Mouse (Mus musculus): ENCODE measurements around the gene Elmo3.

Elmo3 gene

DNA sequence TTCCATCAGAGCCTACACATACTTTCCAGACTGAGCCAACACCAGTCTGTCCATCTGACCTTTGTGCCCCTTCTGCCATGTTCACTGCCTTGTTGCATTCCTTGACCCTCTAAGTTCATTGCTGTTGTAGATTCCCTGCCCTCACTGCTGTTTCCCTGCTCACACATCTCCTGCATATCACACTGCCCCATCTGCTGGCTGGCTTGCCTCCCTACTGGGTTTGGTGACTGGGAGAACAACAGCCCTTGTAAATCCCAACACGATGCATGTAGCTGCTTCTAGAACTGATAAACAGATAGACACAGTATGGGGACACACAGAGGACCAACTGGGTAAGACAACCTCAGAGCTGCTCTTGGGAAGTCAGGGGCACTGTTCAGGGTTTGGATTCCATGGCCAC, 6.3 kb downstream of the Elmo3 start:
- Histone ChIP-seq H3K4me3 (replicated peaks; ENCODE audit: low read length) (no peak overlapping the region), H3K36me3 (ENCODE audit: insufficient read depth, low read length) (peaks cover 95% of the 10 kb centered on the region), H3K9me3 (ENCODE audit: low read length) (no peaks in the 10 kb centered on the region), H3K27me3 (ENCODE audit: insufficient read depth, low read length) (no peaks in the 10 kb centered on the region), H3K4me1 (replicated peaks; ENCODE audit: low read depth, low read length) (peaks cover 7% of the 10 kb centered on the region)
- TF ChIP-seq POU5F1 (IDR thresholded peaks at IDR 0.05; ENCODE audit: borderline replicate concordance, low read length) (no peak), NANOG (IDR thresholded peaks at IDR 0.05; ENCODE audit: borderline replicate concordance, low read length) (no peak), CTCF (conservative IDR thresholded peaks at IDR 0.05; ENCODE audit: low read length) (no peak)

DNA sequence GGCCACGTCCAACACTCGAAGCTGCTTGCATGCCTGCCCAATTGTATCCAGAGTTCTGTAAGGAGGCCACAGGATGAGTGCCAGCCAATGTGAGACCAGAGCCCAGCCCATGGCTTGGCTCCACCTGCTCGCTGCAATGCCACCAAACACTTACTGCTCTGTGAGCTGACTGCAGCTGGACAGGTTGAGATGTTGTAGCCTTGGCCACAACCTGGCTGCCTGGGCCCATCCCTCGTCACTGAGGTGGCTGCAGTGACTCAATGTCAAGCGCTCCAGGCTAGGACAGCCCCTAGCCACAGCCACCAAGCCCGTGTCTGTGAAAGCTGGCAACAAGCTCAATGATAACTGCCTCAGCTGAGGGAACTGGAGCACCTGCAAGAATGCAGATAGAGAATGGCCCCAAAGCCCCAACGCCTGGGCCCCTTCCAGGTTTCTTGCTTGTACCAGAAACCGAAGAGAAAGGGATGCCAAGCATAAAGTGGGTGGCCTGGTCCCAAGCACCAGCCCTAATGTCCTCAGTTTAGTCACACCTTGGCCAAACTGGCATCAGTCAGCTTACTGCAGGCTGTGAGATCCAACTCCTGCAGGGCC, 7.6 kb downstream of the Elmo3 start:
- no peak overlapping the region for H3K4me3 ChIP-seq (replicated peaks; ENCODE audit: low read length)
- H3K36me3 ChIP-seq (ENCODE audit: insufficient read depth, low read length): peaks cover 93% of the 10 kb centered on the region
- no peaks in the 10 kb centered on the region for H3K9me3 ChIP-seq (ENCODE audit: low read length)
- no peaks in the 10 kb centered on the region for H3K27me3 ChIP-seq (ENCODE audit: insufficient read depth, low read length)
- TF ChIP-seq POU5F1 (IDR thresholded peaks at IDR 0.05; ENCODE audit: borderline replicate concordance, low read length): no peak
- no peak for TF ChIP-seq CTCF (conservative IDR thresholded peaks at IDR 0.05; ENCODE audit: low read length)
- no peak for TF ChIP-seq NANOG (IDR thresholded peaks at IDR 0.05; ENCODE audit: borderline replicate concordance, low read length)
- H3K4me1 ChIP-seq (replicated peaks; ENCODE audit: low read depth, low read length): 0 out of 2 replicates have a peak, but pooled peaks cover 5% of the 10 kb centered on the region

DNA sequence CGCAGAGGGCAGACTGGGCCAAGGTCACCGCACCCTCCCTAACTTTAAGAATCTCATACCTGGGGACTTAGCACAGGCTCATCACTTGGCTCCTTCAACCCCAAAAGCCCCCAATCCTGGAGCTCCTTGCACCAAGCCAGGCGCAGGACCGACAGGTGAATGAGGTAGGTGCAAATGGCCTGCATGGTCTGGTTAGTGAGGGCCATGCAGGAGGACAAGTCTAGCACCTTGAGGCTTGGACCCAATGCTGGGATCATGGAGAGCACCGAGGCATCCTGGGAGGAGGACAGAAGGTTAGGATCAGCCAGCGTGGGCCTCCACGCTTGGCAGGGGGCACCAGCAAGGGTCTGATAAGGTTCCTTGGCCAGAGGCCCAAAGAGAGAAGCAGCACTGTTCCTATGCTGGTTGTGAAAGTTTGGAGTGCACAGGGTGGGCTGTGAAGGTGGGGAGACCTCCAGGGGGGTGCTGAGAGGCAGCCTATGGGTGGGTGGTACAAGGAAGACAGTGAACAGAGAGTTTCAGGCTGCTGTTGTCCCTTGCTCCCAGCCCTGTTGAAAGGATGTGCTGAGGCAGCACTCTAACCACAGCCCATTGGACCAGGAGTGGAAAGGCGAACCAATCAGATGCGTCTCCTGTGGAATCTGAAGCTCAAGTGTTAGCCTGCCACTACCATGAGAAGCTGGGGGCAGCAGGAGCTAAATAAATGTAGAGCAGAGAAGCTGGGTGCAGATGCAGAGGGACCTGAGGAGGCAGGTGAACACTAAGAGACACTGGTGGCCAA, 8.4 kb downstream of the Elmo3 start:
- Histone ChIP-seq H3K4me3 (replicated peaks; ENCODE audit: low read length) (no peak overlapping the region), H3K36me3 (ENCODE audit: insufficient read depth, low read length) (peaks cover 91% of the 10 kb centered on the region), H3K9me3 (ENCODE audit: low read length) (no peaks in the 10 kb centered on the region), H3K27me3 (ENCODE audit: insufficient read depth, low read length) (no peaks in the 10 kb centered on the region), H3K4me1 (replicated peaks; ENCODE audit: low read depth, low read length) (0 out of 2 replicates have a peak, but pooled peaks cover 3% of the 10 kb centered on the region)
- no peak for TF ChIP-seq CTCF (conservative IDR thresholded peaks at IDR 0.05; ENCODE audit: low read length)
- TF ChIP-seq NANOG (IDR thresholded peaks at IDR 0.05; ENCODE audit: borderline replicate concordance, low read length): no peak
- no peak for TF ChIP-seq POU5F1 (IDR thresholded peaks at IDR 0.05; ENCODE audit: borderline replicate concordance, low read length)

DNA sequence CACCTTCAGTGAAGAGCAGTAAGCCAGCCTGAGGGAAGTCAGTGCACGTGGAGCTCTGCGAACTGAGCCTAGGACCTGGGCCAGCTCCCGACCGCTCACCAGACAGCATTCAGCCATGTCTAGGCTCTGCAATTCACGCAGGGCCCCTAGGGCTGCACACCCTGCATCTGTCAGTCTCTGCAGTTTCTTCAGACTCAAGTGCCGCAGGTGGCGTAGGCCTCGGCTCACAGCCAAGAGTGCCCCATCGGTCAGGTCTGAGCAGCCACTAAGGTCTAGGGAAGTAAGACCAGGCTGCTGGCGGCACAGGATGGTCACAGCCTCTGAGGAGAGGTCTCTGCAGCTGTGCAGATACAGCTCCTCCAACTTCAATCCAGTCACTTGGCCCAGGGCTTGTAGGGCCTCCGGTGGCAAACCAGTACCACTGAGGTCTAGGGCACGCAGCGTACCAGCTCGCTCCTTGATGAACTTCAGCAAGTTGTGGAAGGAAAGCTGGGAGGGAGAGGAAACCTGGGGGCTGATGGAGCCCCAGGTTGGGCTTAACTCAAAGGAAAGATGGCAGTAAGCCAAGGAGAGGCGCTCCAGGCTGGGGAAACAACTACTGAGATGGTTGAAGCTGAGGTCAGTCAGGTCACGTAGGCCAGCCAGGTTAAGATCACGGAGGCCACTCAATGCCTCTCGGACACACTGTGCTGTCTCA, 9.8 kb downstream of the Elmo3 start:
- no peaks in the 10 kb centered on the region for H3K9me3 ChIP-seq (ENCODE audit: low read length)
- H3K4me3 ChIP-seq (replicated peaks; ENCODE audit: low read length): no peak overlapping the region
- no peaks in the 10 kb centered on the region for H3K27me3 ChIP-seq (ENCODE audit: insufficient read depth, low read length)
- TF ChIP-seq NANOG (IDR thresholded peaks at IDR 0.05; ENCODE audit: borderline replicate concordance, low read length) (no peak), CTCF (conservative IDR thresholded peaks at IDR 0.05; ENCODE audit: low read length) (no peak)
- no peaks in the 10 kb centered on the region for H3K4me1 ChIP-seq (replicated peaks; ENCODE audit: low read depth, low read length)
- peaks cover 92% of the 10 kb centered on the region for H3K36me3 ChIP-seq (ENCODE audit: insufficient read depth, low read length)

DNA sequence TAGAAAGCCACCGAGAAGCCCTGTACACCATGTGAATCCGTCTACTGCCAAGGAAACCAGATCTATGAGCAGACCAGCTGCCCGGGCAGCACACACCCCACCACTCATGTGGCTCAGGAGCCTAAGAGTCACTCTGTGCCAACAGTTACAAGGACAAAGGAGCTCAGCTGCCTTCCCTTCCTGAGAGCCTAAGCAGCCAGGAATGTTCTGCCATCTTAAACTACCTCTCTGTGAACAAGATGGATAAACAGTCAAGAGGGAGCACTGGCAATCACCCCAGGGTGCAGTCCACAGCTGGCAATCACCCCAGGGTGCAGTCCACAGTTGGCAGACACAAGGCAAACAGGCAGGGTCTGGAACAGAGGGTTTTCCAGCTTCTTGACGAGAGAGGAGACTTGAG, 12.5 kb downstream of the Elmo3 start:
- no peak for TF ChIP-seq CTCF (conservative IDR thresholded peaks at IDR 0.05; ENCODE audit: low read length)
- no peak for TF ChIP-seq NANOG (IDR thresholded peaks at IDR 0.05; ENCODE audit: borderline replicate concordance, low read length)
- no peak for TF ChIP-seq POU5F1 (IDR thresholded peaks at IDR 0.05; ENCODE audit: borderline replicate concordance, low read length)
- H3K4me1 ChIP-seq (replicated peaks; ENCODE audit: low read depth, low read length): no peaks in the 10 kb centered on the region
- H3K36me3 ChIP-seq (ENCODE audit: insufficient read depth, low read length): peaks cover 84% of the 10 kb centered on the region
- H3K9me3 ChIP-seq (ENCODE audit: low read length): no peaks in the 10 kb centered on the region
- H3K27me3 ChIP-seq (ENCODE audit: insufficient read depth, low read length): no peaks in the 10 kb centered on the region
- no peak overlapping the region for H3K4me3 ChIP-seq (replicated peaks; ENCODE audit: low read length)

DNA sequence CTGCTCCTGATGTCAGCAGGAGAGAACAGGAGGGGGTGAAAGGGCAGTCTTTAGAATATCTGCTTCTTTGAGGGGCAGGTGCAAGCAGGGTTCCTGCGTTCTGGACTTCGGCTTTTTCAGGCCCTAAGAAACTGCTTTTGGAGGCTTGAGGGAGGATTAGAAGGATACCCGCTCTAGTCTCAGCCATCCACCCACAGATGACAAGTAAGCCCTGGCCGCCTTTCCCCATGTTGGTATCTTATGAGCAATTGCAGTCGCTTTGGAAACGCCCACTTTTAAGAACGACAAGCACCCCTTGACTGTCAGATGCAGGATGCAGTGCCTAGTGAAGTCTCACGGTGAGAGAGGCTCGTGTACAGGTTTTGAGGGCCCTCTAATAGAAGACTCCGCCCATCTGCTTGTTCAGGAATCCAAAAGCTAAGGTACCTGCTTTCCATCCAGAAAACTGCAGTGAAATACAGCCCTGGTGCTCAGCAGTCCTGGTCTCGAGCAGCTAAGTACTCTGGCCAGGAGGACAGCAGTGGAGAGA, 13.3 kb downstream of the Elmo3 start:
- TF ChIP-seq POU5F1 (IDR thresholded peaks at IDR 0.05; ENCODE audit: borderline replicate concordance, low read length) (no peak), NANOG (IDR thresholded peaks at IDR 0.05; ENCODE audit: borderline replicate concordance, low read length) (no peak), CTCF (conservative IDR thresholded peaks at IDR 0.05; ENCODE audit: low read length) (no peak)
- Histone ChIP-seq H3K4me3 (replicated peaks; ENCODE audit: low read length) (no peak overlapping the region), H3K27me3 (ENCODE audit: insufficient read depth, low read length) (no peaks in the 10 kb centered on the region)

DNA sequence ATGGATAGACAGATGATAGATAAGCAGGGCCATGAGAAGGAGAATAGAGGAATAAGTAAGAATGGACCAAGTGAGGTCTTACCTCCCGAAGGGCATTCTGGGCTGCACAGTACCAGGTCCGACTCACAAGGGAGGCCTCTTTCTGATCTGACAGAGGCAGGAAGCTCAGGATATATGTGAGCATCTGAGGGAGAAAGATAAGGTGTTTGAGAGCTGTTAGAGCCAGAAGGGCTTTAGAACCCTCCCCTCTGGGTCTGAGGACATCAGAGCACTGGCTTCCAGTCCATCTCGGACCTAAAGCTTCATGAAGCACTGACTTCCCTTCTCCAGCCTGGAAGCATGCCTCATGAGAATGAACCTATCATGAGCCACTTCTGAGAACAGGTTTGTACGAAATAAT, 17.8 kb downstream of the Elmo3 start:
- Histone ChIP-seq H3K36me3 (ENCODE audit: insufficient read depth, low read length) (peaks cover 53% of the 10 kb centered on the region), H3K9me3 (ENCODE audit: low read length) (no peaks in the 10 kb centered on the region), H3K27me3 (ENCODE audit: insufficient read depth, low read length) (no peaks in the 10 kb centered on the region), H3K4me3 (replicated peaks; ENCODE audit: low read length) (no peak overlapping the region), H3K4me1 (replicated peaks; ENCODE audit: low read depth, low read length) (peaks cover 26% of the 10 kb centered on the region)
- TF ChIP-seq POU5F1 (IDR thresholded peaks at IDR 0.05; ENCODE audit: borderline replicate concordance, low read length): no peak
- no peak for TF ChIP-seq CTCF (conservative IDR thresholded peaks at IDR 0.05; ENCODE audit: low read length)
- TF ChIP-seq NANOG (IDR thresholded peaks at IDR 0.05; ENCODE audit: borderline replicate concordance, low read length): no peak

More for the DNA sequence above, 13.3 kb downstream of the Elmo3 start:
- no peaks in the 10 kb centered on the region for H3K9me3 ChIP-seq (ENCODE audit: low read length)
- H3K4me1 ChIP-seq (replicated peaks; ENCODE audit: low read depth, low read length): no peaks in the 10 kb centered on the region
- H3K36me3 ChIP-seq (ENCODE audit: insufficient read depth, low read length): peaks cover 83% of the 10 kb centered on the region

DNA sequence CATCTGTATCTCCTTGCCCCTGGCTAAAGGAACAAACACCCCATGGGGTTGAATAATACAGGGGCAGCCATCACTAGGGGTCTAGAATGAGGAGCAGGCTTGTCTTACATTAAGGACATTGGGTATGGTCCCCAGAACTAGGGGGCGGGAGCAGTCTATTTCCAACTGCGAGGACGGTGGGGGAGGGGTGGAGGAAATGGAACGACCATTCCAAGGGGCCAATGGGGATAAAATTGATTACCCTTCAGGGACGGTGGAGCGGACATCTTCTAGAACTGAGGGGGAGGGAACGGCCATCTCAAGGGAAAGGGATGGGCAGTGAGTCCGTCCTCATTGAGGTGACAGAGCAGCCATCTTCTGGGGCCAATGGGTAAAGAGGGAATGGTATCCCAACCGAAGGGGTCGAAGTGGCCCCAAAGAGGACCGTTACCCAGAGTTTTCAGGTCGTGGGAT, 20.3 kb downstream of the Elmo3 start:
- Histone ChIP-seq H3K4me1 (replicated peaks; ENCODE audit: low read depth, low read length) (peaks cover 50% of the 10 kb centered on the region), H3K36me3 (ENCODE audit: insufficient read depth, low read length) (peaks cover 59% of the 10 kb centered on the region), H3K27me3 (ENCODE audit: insufficient read depth, low read length) (no peaks in the 10 kb centered on the region), H3K9me3 (ENCODE audit: low read length) (no peaks in the 10 kb centered on the region), H3K4me3 (replicated peaks; ENCODE audit: low read length) (peak overlapping the region; percentile 96)
- TF ChIP-seq POU5F1 (IDR thresholded peaks at IDR 0.05; ENCODE audit: borderline replicate concordance, low read length) (no peak), CTCF (conservative IDR thresholded peaks at IDR 0.05; ENCODE audit: low read length) (no peak), NANOG (IDR thresholded peaks at IDR 0.05; ENCODE audit: borderline replicate concordance, low read length) (no peak)

Measured in E14TG2a.4 (cell line).